Comparison of ENCODE assay signal across 9 mouse cellular contexts in the genomic region with DNA sequence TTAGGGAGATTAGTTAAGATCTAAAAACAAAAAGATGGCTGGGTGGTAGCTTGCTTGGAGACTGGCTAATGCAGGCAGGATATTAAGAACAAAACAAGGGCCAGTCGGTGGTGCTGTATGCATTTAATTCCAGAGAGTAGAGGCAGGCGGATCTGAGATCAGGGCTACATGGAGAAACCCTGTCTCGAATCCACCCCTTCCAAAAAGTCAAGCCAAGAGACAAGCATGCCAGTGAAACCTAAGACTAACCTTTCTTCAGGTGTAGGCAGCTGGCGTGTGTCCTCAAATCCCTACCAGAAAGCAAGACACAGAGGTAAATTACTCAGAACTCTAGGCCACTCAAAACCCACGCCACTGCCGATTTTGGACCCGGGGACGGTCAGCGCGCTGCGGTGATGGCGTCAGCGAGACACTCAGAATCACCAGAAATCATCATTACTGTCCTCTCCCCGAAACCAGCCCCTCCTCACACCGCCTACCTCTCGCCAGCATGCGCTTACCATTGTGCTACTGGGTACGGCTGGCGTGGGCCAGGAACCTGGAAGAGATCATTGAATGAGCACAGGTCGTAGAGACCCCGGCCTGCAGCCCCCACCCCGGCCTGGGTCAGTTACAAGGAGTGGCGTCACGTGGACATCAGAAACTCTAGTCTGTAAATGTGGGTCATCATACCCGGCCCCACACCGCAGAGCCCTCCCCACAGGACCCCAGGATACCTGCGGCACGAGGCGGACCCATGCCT. TPM values are rescaled to one million over a fixed set of nuclear protein-coding genes. Genes with fewer than 3 reads are reported as not detected.
A peak's percentile ranks its signal among the peaks of the same experiment; 100 is the strongest.
DNase-seq lines count a peak whose midpoint lies in the region; TF ChIP-seq lines count a peak whose summit lies in the region.
"Had no signal": no experiment of that assay in that cellular context is flagged by ENCODE, and none has a peak within 500 bp of the region (broad histone marks: within the 10 kb centered on the region; RNA-seq: fewer than 3 reads in every experiment).

No protein-coding gene starts in this region.

- H3K79me2 ChIP-seq in MEL (ENCODE audit: control insufficient read depth, insufficient read depth, low read length, poor library complexity) (peaks cover 22% of the 10 kb centered on the region), myocyte (ENCODE audit: control insufficient read depth, insufficient read depth) (peaks cover 18% of the 10 kb centered on the region)

- no peak for TF ChIP-seq EP300 in MEL (IDR thresholded peaks at IDR 0.05; ENCODE audit: low read depth in 1 of 2, low read length in 2 of 2)

- H3K4me3 ChIP-seq in kidney, adult 2 months (ENCODE audit: insufficient read depth, low read depth, low read length), result peak overlapping the region; percentile 99
- H3K4me3 ChIP-seq in MEL (ENCODE audit: control insufficient read depth in 1 of 2, insufficient read depth in 1 of 2, low read depth in 2 of 2, low read length in 2 of 2) (peak overlapping the region; percentile 64 to 99), myocyte (peak overlapping the region; percentile 99)
- peak overlapping the region; percentile 71 for H3K4me3 ChIP-seq in embryonic fibroblast, embryonic 13.5 days (ENCODE audit: insufficient read depth, low read length)

- H3K36me3 ChIP-seq in kidney, adult 2 months (ENCODE audit: control insufficient read depth, insufficient read depth, low read length), result no peaks in the 10 kb centered on the region
- peaks cover 0 to 11% of the 10 kb centered on the region in 2 experiments; a peak in 3 of 4 replicates for H3K36me3 ChIP-seq in MEL (ENCODE audit: control insufficient read depth in 1 of 2, insufficient read depth in 2 of 2, low read length in 2 of 2)
- peaks cover 14% of the 10 kb centered on the region for H3K36me3 ChIP-seq in myocyte (ENCODE audit: control insufficient read depth, insufficient read depth)

- no peak for TF ChIP-seq POLR2A in kidney, adult 2 months (IDR thresholded peaks at IDR 0.05; ENCODE audit: low read depth, low read length)
- TF ChIP-seq POLR2A in MEL (IDR thresholded peaks at IDR 0.05; ENCODE audit: control insufficient read depth in 1 of 2, insufficient read depth in 1 of 2, low read depth in 1 of 2, low read length in 2 of 2, poor library complexity in 1 of 2), result no peak
- TF ChIP-seq POLR2A in embryonic fibroblast, embryonic 13.5 days (IDR thresholded peaks at IDR 0.05; ENCODE audit: low read depth, low read length), result no peak
- TF ChIP-seq POLR2A in myocyte (IDR thresholded peaks at IDR 0.05; ENCODE audit: insufficient read length, low read depth), result no peak

- intact Hi-C loops in left cerebral cortex, postnatal 14 days (cut with DNase I), result loop anchor here (2.0 kb wide), 1 partner anchor 31 kb away; no protein-coding TSS in a partner anchor

- H3K4me2 ChIP-seq in myocyte (ENCODE audit: low read depth), result peak overlapping the region; percentile 85

- TF ChIP-seq RAD21 in MEL (IDR thresholded peaks at IDR 0.05; ENCODE audit: low read depth, low read length), result no peak

- DNase-seq in kidney, adult 2 months, result no peak
- DNase-seq in kidney, adult 9 months, result no peak
- DNase-seq in MEL (ENCODE audit: low read depth, low spot score), result peak; percentile 27
- peak; percentile 47 to 62 for DNase-seq in left cerebral cortex, postnatal 14 days (ENCODE audit: low spot score in 2 of 2)
- DNase-seq in thymus, postnatal 10 days (ENCODE audit: low spot score in 2 of 2), result no peak
- DNase-seq in kidney, adult 18-20 months, result no peak

- no peaks in the 10 kb centered on the region for H3K9me3 ChIP-seq in MEL (replicated peaks; ENCODE audit: insufficient read depth, low read length)

- no peaks in the 10 kb centered on the region for H3K27me3 ChIP-seq in kidney, adult 2 months (replicated peaks; ENCODE audit: control insufficient read depth, insufficient read depth, low read length)
- H3K27me3 ChIP-seq in MEL (ENCODE audit: control insufficient read depth in 1 of 2, insufficient read depth in 2 of 2, low read length in 2 of 2), result no peaks in the 10 kb centered on the region
- no peaks in the 10 kb centered on the region for H3K27me3 ChIP-seq in myocyte (ENCODE audit: control insufficient read depth, insufficient read depth, insufficient read length)

- TF ChIP-seq CTCF in kidney, adult 2 months (conservative IDR thresholded peaks at IDR 0.05; ENCODE audit: insufficient read depth, insufficient read length, low read depth, low read length), result no peak
- TF ChIP-seq CTCF in MEL (IDR thresholded peaks at IDR 0.05 in 2 of 3, conservative IDR thresholded peaks at IDR 0.05 in 1 of 3; ENCODE audit: control insufficient read depth in 1 of 3, insufficient read depth in 1 of 3, low read depth in 2 of 3, low read length in 3 of 3, poor library complexity in 1 of 3, severe bottlenecking in 1 of 3), result no peak
- no peak for TF ChIP-seq CTCF in embryonic fibroblast, embryonic 13.5 days (IDR thresholded peaks at IDR 0.05; ENCODE audit: borderline replicate concordance, insufficient read depth, low read length)

- WGBS in kidney, adult 2 months, result under 1% methylated on average over 29 of the region's 29 CpGs

- H3K9ac ChIP-seq in MEL (ENCODE audit: control insufficient read depth, low read depth, low read length, poor library complexity, severe bottlenecking), result peak overlapping the region; percentile 100

- peak overlapping the region; percentile 48 for H3ac ChIP-seq in myocyte (ENCODE audit: control insufficient read depth, insufficient read length)

- peaks cover 9% of the 10 kb centered on the region; the same call in 1 of the 2 replicates for H3K4me1 ChIP-seq in kidney, adult 2 months (ENCODE audit: control insufficient read depth, insufficient read depth, low read length)
- H3K4me1 ChIP-seq in MEL (ENCODE audit: control insufficient read depth in 1 of 2, insufficient read depth in 2 of 2, low read length in 2 of 2), result peaks cover 0 to 3% of the 10 kb centered on the region in 2 experiments; a peak in 1 of 4 replicates
- H3K4me1 ChIP-seq in embryonic fibroblast, embryonic 13.5 days (ENCODE audit: control insufficient read depth, insufficient read depth, low read length), result no peaks in the 10 kb centered on the region

- peak overlapping the region; percentile 85 for H3K27ac ChIP-seq in kidney, adult 2 months (ENCODE audit: insufficient read depth, low read depth, low read length)
- peak overlapping the region; percentile 90 for H3K27ac ChIP-seq in MEL (ENCODE audit: control insufficient read depth, low read depth, low read length)
- H3K27ac ChIP-seq in embryonic fibroblast, embryonic 13.5 days (ENCODE audit: insufficient read depth, low read length), result peak overlapping the region; percentile 88

TF ChIP-seq in MEL, 35 proteins besides CTCF, POLR2A, EP300 and RAD21 (continues in another document):
- TF ChIP-seq CHD1 (IDR thresholded peaks at IDR 0.05; ENCODE audit: low read depth, low read length) (peak; percentile 85), GABPA (IDR thresholded peaks at IDR 0.05; ENCODE audit: low read depth, low read length) (no peak), HCFC1 (IDR thresholded peaks at IDR 0.05; ENCODE audit: low read depth, low read length) (no peak), ZMIZ1 (IDR thresholded peaks at IDR 0.05; ENCODE audit: low read depth, low read length) (no peak)

TF ChIP-seq in myocyte, 11 proteins besides CTCF, POLR2A, EP300 and RAD21:
- TF ChIP-seq CEBPB (IDR thresholded peaks at IDR 0.05; ENCODE audit: insufficient read depth, poor library complexity, severe bottlenecking), result no peak
- peak; percentile 59 for TF ChIP-seq USF1 (IDR thresholded peaks at IDR 0.05; ENCODE audit: low read depth)

RNA-seq across cellular contexts. Expression of gene Hspa1b, which starts 7.2 kb away (rescaled TPM):
- 38.8 and 56.5 TPM in 2 replicates for polyA plus RNA-seq in kidney, adult 2 months (2012; rRNA removed)
- total RNA-seq in MEL (2012; rRNA removed), result 0.04 TPM in 1 of 2 replicates, not detected in the other
- polyA plus RNA-seq in MEL (2012; ENCODE audit: insufficient read depth in 1 of 2, insufficient read length in 2 of 2, low read depth in 1 of 2, low replicate concordance in 2 of 2, missing spikeins in 1 of 2) (not detected), myocyte (2012; fragmentation: generic; extraction: Trizol) (7.3 TPM)
- polyA plus RNA-seq in embryonic fibroblast, embryonic 13.5 days (2011; ENCODE audit: insufficient read length, low read depth, missing spikeins), result 20.9 and 36.6 TPM in 2 replicates
- total RNA-seq in left cerebral cortex, postnatal 14 days (2021), result 1 to 10 TPM; 3.3 to 3.5 TPM

RNA-seq across cellular contexts. Expression of gene Gm20481, which starts 17.9 kb away (rescaled TPM):
- not detected in 2 replicates for polyA plus RNA-seq in kidney, adult 2 months (2012; rRNA removed)
- total RNA-seq in MEL (2012; rRNA removed), result not detected in 2 replicates
- polyA plus RNA-seq in MEL (2012; ENCODE audit: insufficient read depth in 1 of 2, insufficient read length in 2 of 2, low read depth in 1 of 2, low replicate concordance in 2 of 2, missing spikeins in 1 of 2) (not detected), myocyte (2012; fragmentation: generic; extraction: Trizol) (not detected)
- not detected in 2 replicates for polyA plus RNA-seq in embryonic fibroblast, embryonic 13.5 days (2011; ENCODE audit: insufficient read length, low read depth, missing spikeins)
- total RNA-seq in left cerebral cortex, postnatal 14 days (2021), result not detected
- total RNA-seq: neutrophil, adult 5-6 weeks had no signal

RNA-seq across cellular contexts. Expression of gene Hspa1a, which starts 20.1 kb away (rescaled TPM):
- 23.4 and 31.5 TPM in 2 replicates for polyA plus RNA-seq in kidney, adult 2 months (2012; rRNA removed)
- 0.07 TPM in 1 of 2 replicates, not detected in the other for total RNA-seq in MEL (2012; rRNA removed)
- not detected for polyA plus RNA-seq in MEL (2012; ENCODE audit: insufficient read depth in 1 of 2, insufficient read length in 2 of 2, low read depth in 1 of 2, low replicate concordance in 2 of 2, missing spikeins in 1 of 2)
- 6.0 and 6.5 TPM in 2 replicates for polyA plus RNA-seq in embryonic fibroblast, embryonic 13.5 days (2011; ENCODE audit: insufficient read length, low read depth, missing spikeins)
- 1 to 10 TPM; 5.5 to 6.7 TPM for total RNA-seq in left cerebral cortex, postnatal 14 days (2021)
- polyA plus RNA-seq in myocyte (2012; fragmentation: generic; extraction: Trizol), result 1.8 TPM

RNA-seq across cellular contexts. Expression of gene Hspa1l, which starts 20.7 kb away (rescaled TPM):
- 0.33 and 0.58 TPM in 2 replicates for polyA plus RNA-seq in kidney, adult 2 months (2012; rRNA removed)
- 0.07 and 0.15 TPM in 2 replicates for total RNA-seq in MEL (2012; rRNA removed)
- polyA plus RNA-seq in MEL (2012; ENCODE audit: insufficient read depth in 1 of 2, insufficient read length in 2 of 2, low read depth in 1 of 2, low replicate concordance in 2 of 2, missing spikeins in 1 of 2) (1 to 10 TPM in 1 of 2 experiments, not detected in 1; 1.6 TPM), myocyte (2012; fragmentation: generic; extraction: Trizol) (1.3 TPM)
- not detected in 2 replicates for polyA plus RNA-seq in embryonic fibroblast, embryonic 13.5 days (2011; ENCODE audit: insufficient read length, low read depth, missing spikeins)
- under 1 TPM; 0.15 TPM for total RNA-seq in left cerebral cortex, postnatal 14 days (2021)
- total RNA-seq: neutrophil, adult 5-6 weeks had no signal

RNA-seq across cellular contexts. Expression of gene Neu1, which starts 20.8 kb away (rescaled TPM):
- 448 and 498 TPM in 2 replicates for polyA plus RNA-seq in kidney, adult 2 months (2012; rRNA removed)
- 6.5 and 7.0 TPM in 2 replicates for total RNA-seq in MEL (2012; rRNA removed)
- polyA plus RNA-seq in MEL (2012; ENCODE audit: insufficient read depth in 1 of 2, insufficient read length in 2 of 2, low read depth in 1 of 2, low replicate concordance in 2 of 2, missing spikeins in 1 of 2), result 1 to 10 TPM in 1 of 2 experiments, not detected in 1; 7.9 TPM
- polyA plus RNA-seq in embryonic fibroblast, embryonic 13.5 days (2011; ENCODE audit: insufficient read length, low read depth, missing spikeins), result 10.0 and 11.3 TPM in 2 replicates
- total RNA-seq in left cerebral cortex, postnatal 14 days (2021), result 10 to 100 TPM; 32.1 to 32.8 TPM
- 30.1 TPM for polyA plus RNA-seq in myocyte (2012; fragmentation: generic; extraction: Trizol)

Comparison
In these comparisons a context has a peak if more than half of its experiments do, and no peak if none do; other contexts are left out.
1. DNase-seq: peak in MEL (single experiment) and left cerebral cortex, postnatal 14 days (2 of 2); none in kidney, adult 2 months (single experiment), kidney, adult 9 months (single experiment), thymus, postnatal 10 days (0 of 2) and kidney, adult 18-20 months (single experiment).
2. Peak in every context shown above with its lines, with median percentiles within 50 percentile points of each other: H3K27ac ChIP-seq and H3K4me3 ChIP-seq.